Mouse (Mus musculus): ENCODE measurements around the gene Tmem136.

Tmem136 gene

DNA sequence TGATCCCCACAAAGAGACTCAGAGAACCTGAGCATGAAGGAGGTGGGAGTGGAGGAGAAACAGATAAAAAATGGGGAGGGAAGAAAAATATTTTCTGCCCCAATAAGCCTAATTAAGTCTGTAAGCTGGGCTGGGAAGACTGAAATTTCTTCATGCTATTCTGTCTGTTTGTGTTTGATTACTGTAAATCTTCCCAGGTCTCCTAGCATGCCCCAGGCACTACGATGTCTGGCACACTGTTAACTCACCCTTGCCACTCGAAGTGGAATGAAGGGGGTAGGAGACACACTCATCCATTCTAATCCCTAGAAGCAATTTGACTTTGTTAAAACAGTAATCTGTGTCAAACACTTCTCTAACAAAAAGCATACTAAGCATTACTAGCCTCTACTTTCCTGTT, 44.6 kb downstream of the Tmem136 start:
- no peak for DNase-seq

- DNase-seq = no peak
Observed at GRCm38 (mm10) chr9:43071176-43071575, 45.2 kb downstream of the Tmem136 start.

DNA sequence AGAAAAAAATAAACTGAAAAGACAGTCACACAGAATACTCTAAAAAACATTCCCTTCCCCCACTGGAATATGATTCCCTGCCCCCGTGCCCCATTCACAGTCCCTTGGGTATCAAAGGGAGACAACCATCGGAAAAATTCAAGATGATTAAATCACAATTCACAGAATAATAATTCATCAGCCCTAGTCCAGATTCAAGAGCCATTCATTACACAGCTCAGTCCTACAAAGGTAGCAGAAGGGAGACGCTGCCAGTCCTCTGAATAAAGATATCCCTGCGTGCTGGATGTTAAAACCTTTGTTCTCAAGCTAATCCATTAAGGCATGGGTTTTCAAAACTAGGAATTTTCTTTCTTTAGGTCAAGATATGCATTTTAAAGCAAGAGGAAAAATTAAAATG, 45.8 kb downstream of the Tmem136 start:
- no peak for DNase-seq

DNA sequence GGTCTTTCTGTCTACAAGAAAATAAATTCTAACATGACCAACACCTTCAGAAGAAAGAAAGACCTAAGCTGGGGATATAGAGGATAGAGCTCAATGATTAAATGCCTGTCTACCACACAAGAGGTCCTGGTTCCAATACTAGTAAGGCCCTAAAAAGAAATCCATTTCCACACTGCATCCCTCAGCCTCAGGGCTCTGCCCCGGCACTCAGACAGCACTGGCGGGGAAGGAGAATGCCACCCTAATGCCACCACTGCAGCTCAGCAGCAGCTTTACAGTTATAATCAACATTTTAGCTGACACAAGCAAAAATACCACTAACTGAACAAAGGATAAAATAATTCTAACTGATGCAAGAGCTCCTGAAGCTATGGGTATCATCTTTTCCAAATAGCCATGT, 46.2 kb downstream of the Tmem136 start:
- DNase-seq = no peak

DNA sequence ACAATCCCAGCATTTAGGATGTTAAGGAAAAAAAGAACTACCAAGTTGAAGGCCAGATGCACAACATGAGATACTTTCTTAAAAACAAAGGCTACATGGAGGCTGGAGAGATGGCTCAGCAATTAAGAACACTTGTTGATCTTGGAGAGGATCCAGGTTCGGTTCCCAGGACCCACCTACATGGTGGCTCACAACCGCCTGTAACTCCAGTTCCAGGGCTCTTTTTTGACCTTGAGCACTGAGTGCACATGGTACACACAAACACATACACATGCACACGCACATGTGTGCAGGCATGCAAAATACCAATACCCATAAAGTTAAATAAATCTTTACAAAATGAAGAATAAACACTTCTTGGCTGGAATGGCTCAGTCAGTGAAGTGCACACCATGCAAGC, 48.5 kb downstream of the Tmem136 start:
- DNase-seq = no peak

DNA sequence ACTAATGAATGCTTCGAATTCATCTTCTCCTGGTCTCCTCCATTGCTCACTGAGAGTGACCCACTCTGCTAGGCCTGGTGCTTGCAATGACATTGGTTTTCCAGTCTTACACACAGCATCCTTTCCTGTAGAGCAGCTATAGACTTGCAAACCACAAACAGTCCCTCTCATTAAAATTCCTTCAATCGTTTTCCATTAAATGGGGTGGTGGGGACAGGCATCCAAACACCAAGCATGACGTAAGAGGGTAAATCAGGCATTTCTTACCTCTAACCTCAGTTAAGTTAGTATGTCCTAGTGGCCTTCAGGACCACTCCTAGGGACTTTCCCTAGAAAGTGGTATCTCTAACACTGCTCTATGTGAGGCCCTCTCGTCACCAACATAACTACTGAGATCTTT, 51.1 kb downstream of the Tmem136 start:
- no peak for DNase-seq

- no peak for DNase-seq
Observed at GRCm38 (mm10) chr9:43061545-43061944, 54.8 kb downstream of the Tmem136 start.
